ENCODE assay signal across 16 mouse cellular contexts in genomic region chr1:85849016-85849415, GRCm38 (mm10).
"Had no signal": no experiment of that assay in that cellular context is flagged by ENCODE, and none has a peak within 500 bp of the region (broad histone marks: within the 10 kb centered on the region; RNA-seq: fewer than 3 reads in every experiment).

No protein-coding gene starts in this region.

- H3K4me3 ChIP-seq: neural tube, embryonic 13.5 days; neural tube, embryonic 15.5 days; stomach, embryonic 15.5 days had no signal

- DNase-seq: retina, postnatal 1 day; right cerebral cortex, adult 18-20 months; right cerebral cortex, postnatal 14 days; right cerebral cortex, postnatal 25 days; right cerebral cortex, postnatal 4 days; spleen, adult 18-20 months; thymus, adult 18-20 months; thymus, adult 2 months; thymus, postnatal 14 days; thymus, postnatal 25 days; thymus, postnatal 36 days; thymus, postnatal 4 days had no signal

- H3K27ac ChIP-seq: neural tube, embryonic 13.5 days; neural tube, embryonic 15.5 days; stomach, embryonic 15.5 days; stomach, postnatal 0 days had no signal
